Mouse (Mus musculus) naive thymus-derived CD4-positive, alpha-beta T cell, adult 2 months (primary cell): ENCODE results near the gene Mphosph6.

Experiments
- DNase-seq: peaks from one replicate; pipeline ENCODE4 v3.0.0-alpha.2; 2011; ENCODE audit warnings: low read depth

Mphosph6 gene

GRCm38 (mm10) chr8:117801443-117802298 is at the start of gene Mphosph6:
TSS of gene Mphosph6 (minus strand) at chr8:117801943.
- peak; percentile 99 for DNase-seq

GRCm38 (mm10) chr8:117850420-117850819 is 48.7 kb upstream of the Mphosph6 start:
- no peak for DNase-seq

GRCm38 (mm10) chr8:117847865-117848264 is 46.1 kb upstream of the Mphosph6 start:
- no peak for DNase-seq

GRCm38 (mm10) chr8:117843694-117844093 is 42.0 kb upstream of the Mphosph6 start:
- DNase-seq: peak; percentile 3

- DNase-seq: no peak
Measured at GRCm38 (mm10) chr8:117813524-117813923, 11.8 kb upstream of the Mphosph6 start.

GRCm38 (mm10) chr8:117810676-117811075 is 8.9 kb upstream of the Mphosph6 start:
- no peak for DNase-seq

GRCm38 (mm10) chr8:117805419-117805818 is 3.7 kb upstream of the Mphosph6 start:
- no peak for DNase-seq

GRCm38 (mm10) chr8:117802299-117802689 is 551 bp upstream of the Mphosph6 start:
- no peak for DNase-seq

GRCm38 (mm10) chr8:117798066-117798465 is 3.7 kb downstream of the Mphosph6 start:
- DNase-seq: no peak

GRCm38 (mm10) chr8:117796464-117796863 is 5.3 kb downstream of the Mphosph6 start:
- no peak for DNase-seq

GRCm38 (mm10) chr8:117794581-117794980 is 7.2 kb downstream of the Mphosph6 start:
- no peak for DNase-seq

- no peak for DNase-seq
Measured at GRCm38 (mm10) chr8:117792616-117793144, 9.1 kb downstream of the Mphosph6 start.

- DNase-seq: no peak
Measured at GRCm38 (mm10) chr8:117786428-117786827, 15.3 kb downstream of the Mphosph6 start.

GRCm38 (mm10) chr8:117783021-117783420 is 18.7 kb downstream of the Mphosph6 start:
- no peak for DNase-seq

GRCm38 (mm10) chr8:117781375-117782129 is 20.2 kb downstream of the Mphosph6 start:
- no peak for DNase-seq

GRCm38 (mm10) chr8:117779344-117779743 is 22.4 kb downstream of the Mphosph6 start:
- no peak for DNase-seq

GRCm38 (mm10) chr8:117778531-117779322 is 23.0 kb downstream of the Mphosph6 start:
- no peak for DNase-seq

GRCm38 (mm10) chr8:117776075-117776474 is 25.7 kb downstream of the Mphosph6 start:
- no peak for DNase-seq

GRCm38 (mm10) chr8:117775626-117776025 is 26.1 kb downstream of the Mphosph6 start:
- DNase-seq: no peak

- peak; percentile 10 for DNase-seq
Measured at GRCm38 (mm10) chr8:117772597-117772996, 29.1 kb downstream of the Mphosph6 start.

GRCm38 (mm10) chr8:117772126-117772525 is 29.6 kb downstream of the Mphosph6 start:
- DNase-seq: peak; percentile 20
